Mouse (Mus musculus): Measurements from ENCODE around the gene Pcyt1a. TPM values are rescaled to one million over a fixed set of nuclear protein-coding genes. Genes with fewer than 3 reads are reported as not detected.

The Pcyt1a gene
- total RNA-seq, 2 experiments from 2014 or later = 44.1 to 44.6 TPM

DNA sequence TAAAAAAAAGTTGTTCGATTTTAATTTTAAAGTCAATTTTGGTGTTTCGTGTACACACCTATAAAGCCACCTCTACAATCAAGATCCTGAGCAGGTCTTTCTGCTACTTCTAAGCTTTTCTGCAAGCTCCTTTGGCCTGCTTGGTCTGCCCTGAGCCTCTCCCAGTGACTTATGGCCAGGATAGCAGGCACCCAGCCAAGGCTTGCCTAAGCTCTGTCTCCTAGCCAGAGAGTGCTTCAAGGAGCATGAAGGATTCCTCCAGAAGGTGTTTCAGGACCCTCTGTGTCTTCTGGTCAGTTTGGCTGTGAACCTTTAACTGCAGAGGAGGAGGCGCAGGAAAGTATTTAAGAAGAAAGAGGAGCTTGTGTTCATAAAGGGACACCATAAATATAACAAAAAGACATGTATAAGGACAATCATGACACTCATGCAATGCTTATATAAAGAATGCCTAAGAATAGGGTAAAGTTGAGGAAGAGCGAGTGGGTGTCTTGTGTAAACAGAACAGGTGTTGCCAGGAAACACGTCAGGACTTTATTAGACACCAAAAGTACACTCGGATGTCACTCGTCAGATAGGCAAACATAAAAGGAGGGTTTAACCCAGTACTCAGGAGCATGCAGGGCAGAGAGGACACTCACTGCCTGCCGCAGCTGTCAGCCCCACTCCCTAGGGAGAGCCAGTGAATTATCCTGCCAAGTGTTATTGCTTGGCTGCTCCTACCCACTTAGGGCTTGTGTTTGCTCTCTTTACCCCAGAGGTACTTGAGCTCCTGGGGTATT lies 92.9 kb downstream of the Pcyt1a start:
- peak in 1 of 2 experiments; percentile 26 for DNase-seq (ENCODE audit: low spot score in 2 of 2)
- intact Hi-C loops (cut with DNase I) = no loop called here

DNA sequence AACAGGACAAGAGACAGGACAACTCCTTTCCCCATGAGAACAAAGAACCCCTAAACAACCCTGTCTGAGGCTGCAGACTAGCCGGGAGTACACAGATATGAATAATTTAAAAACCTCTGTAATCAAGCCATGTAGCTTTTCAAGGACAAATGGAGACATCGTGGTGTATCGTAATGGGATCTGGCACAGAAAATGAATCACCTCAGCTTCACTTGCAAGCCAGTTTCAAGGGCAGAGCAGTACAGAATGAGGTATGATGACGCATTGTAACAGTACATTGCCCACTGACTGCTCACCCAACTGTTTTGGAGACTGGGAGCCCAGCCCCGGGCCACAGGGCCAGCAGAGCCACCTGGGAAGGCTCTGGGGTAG lies 93.5 kb downstream of the Pcyt1a start:
- intact Hi-C loops (cut with DNase I) = no loop called here
- no peak for DNase-seq (ENCODE audit: low spot score in 2 of 2)

Other genes starting within 250 kb of the Pcyt1a start
- 10 to 100 TPM; 48.7 to 49.2 TPM for gene Fbxo45, start 183.8 kb upstream of the Pcyt1a start, total RNA-seq (2021)
- gene Wdr53, start 183.7 kb upstream of the Pcyt1a start, total RNA-seq (2021) = 10 to 100 TPM; 12.2 to 14.4 TPM
- not detected for gene Smco1, start 159.5 kb upstream of the Pcyt1a start, total RNA-seq (2021)
- gene Rnf168, start 153.5 kb upstream of the Pcyt1a start, total RNA-seq (2021) = 10 to 100 TPM; 24.8 to 29.8 TPM
- 10 to 100 TPM; 47.4 to 57.4 TPM for gene Ubxn7, start 98.7 kb upstream of the Pcyt1a start, total RNA-seq (2021)
- gene Tm4sf19, start 30.4 kb upstream of the Pcyt1a start, total RNA-seq (2021) = not detected
- 10 to 100 TPM; 14.6 TPM for gene Tctex1d2, start 11.2 kb upstream of the Pcyt1a start, total RNA-seq (2021)
- not detected for gene Slc51a, start 57.0 kb downstream of the Pcyt1a start, total RNA-seq (2021)
- gene Zdhhc19, start 65.3 kb downstream of the Pcyt1a start, total RNA-seq (2021) = not detected
- gene Tfrc, start 178.0 kb downstream of the Pcyt1a start, total RNA-seq (2021) = 10 to 100 TPM; 78.8 to 81.9 TPM
- gene Tnk2, start 213.0 kb downstream of the Pcyt1a start, total RNA-seq (2021) = 100 to 1,000 TPM; 197 to 205 TPM

All from left cerebral cortex, postnatal 36 days (tissue).